Mouse (Mus musculus): ENCODE results near the gene Dgkb. TPM values are rescaled to one million over a fixed set of nuclear protein-coding genes. Genes with fewer than 3 reads are reported as not detected.

The Dgkb gene
- total RNA-seq (2021), result 10 to 100 TPM; 75.8 to 85.5 TPM
- long read RNA-seq, full-length matches to known transcripts, result 4 of 22 reads
- long read RNA-seq, partial matches to known transcripts, result 7 of 22 reads
- long read RNA-seq, other reads (novel, unspliced or antisense), result 11 of 22 reads

- DNase-seq (ENCODE audit: low spot score in 2 of 2), result no peak
Measured at GRCm38 (mm10) chr12:37817426-37817825, at the start of gene Dgkb. Gene Dgkb, plus strand, starts transcription at chr12:37817726.

DNA sequence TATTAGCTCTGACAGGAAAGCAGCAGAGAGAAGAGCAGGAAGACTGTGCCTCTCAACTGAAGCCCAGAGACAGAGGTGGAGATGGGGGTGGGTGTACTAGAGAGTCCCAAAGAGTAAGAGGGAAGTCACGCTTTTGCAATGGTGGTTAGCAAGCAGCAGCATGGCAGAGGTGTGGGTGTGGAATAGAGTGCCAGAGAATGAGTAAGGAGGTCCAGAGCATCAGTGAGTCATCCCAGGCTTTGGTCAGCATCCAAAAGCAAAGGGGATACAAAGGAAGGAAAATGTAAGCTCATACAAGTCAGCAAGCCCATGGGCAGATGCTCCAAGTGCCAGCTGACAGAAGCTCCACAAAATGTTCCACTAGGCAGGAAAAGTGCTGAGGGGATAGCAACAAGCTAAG is 47.7 kb upstream of the Dgkb start:
- DNase-seq (ENCODE audit: low spot score in 2 of 2), result no peak

- DNase-seq (ENCODE audit: low spot score in 2 of 2), result peak; percentile 30 to 55
Measured at GRCm38 (mm10) chr12:37773681-37774357, 43.7 kb upstream of the Dgkb start.

GRCm38 (mm10) chr12:37774591-37774990 is 42.9 kb upstream of the Dgkb start:
- DNase-seq (ENCODE audit: low spot score in 2 of 2), result no peak

DNA sequence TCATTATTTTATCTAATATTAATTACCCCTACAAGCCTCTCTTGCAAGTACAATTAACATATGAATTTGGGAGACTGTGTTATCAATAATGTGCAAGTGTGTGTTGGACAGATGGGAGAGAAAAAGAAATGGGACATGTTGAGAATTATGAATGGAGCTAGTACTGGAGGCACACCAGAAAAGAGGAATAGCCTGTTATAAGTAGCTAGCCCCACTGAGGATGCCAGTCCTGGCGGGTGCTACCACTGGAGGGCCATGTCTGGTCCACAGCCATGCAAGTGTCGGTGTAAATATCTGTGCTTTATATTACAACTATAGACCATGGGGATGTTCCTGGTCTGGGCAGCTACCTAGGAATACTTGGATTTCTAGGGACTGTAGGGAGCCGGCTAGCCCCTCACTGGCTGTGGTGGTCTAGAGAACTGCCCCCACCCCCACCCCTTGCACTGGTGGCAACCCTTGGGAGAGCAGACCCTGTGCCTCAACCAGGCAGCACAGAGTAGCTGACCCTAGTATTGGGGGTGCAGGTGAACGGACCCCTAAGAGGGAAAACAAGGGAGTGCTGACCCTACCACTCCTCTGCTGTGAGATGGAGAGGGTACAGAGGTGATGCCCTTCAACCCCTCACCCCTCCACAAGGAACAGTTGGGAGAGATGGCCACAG is 21.1 kb upstream of the Dgkb start:
- no peak for DNase-seq (ENCODE audit: low spot score in 2 of 2)

DNA sequence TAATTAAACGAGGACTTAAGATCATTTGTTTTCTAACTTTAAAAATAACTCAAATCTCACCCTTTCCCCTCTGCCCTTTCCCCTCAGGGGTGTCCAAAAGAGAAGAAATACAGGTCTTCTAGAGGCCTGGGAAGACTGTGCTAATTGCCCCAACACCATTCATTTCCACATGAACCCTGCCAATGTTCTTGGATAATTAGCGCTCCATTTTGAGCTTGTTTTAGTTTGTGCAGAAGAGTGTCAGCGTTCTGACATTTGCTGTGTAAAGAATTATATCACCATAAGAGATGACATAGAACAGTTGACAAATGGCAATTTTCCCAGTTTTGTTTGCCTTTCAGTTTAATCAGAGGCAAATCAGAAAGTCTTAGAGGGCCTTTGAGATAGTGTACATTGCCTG is 3.4 kb upstream of the Dgkb start:
- DNase-seq (ENCODE audit: low spot score in 2 of 2), result no peak

GRCm38 (mm10) chr12:37821052-37821810 is 3.7 kb downstream of the Dgkb start:
- DNase-seq (ENCODE audit: low spot score in 2 of 2), result peak in 1 of 2 experiments; percentile 19

GRCm38 (mm10) chr12:37880042-37881017 is 62.8 kb downstream of the Dgkb start:
- DNase-seq (ENCODE audit: low spot score in 2 of 2), result peak; percentile 61 to 68

DNA sequence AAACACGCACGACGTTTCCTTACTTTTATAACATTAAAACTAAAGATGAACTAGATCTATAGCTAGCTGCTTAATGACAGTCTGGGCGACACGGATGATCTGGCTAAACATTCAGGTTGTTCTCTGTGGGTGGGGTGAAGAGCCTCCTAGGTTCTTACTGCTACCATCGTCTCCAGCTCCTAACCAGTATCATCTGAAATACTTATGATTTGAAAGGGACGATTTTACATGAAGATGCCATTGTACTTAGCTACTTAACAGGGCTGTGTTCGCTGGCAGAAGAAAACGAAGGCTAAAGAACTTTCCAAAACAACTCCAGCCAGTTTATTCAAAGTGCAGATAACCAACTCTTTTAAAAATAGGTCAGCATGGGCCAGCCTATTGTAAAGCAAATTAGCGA is 63.9 kb downstream of the Dgkb start:
- peak in 1 of 2 experiments; percentile 8 for DNase-seq (ENCODE audit: low spot score in 2 of 2)

DNA sequence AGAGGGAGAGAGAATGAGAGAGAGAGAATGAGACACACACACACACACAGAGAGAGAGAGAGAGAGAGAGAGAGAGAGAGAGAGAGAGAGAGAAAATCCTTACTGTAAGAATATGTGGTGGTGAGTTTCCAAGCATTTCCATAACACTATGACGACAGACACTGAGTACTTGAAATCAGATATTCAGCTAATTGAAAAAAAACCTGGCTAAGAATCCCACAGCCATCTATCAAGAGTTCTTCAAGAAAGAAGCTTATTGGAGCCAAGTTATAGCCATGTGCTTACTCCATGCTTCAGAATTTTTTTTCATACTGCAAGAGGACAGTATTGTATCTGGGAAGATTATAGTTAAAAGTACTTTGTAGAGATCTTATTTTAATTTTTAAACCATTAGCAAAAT is 65.3 kb downstream of the Dgkb start:
- DNase-seq (ENCODE audit: low spot score in 2 of 2), result no peak

DNA sequence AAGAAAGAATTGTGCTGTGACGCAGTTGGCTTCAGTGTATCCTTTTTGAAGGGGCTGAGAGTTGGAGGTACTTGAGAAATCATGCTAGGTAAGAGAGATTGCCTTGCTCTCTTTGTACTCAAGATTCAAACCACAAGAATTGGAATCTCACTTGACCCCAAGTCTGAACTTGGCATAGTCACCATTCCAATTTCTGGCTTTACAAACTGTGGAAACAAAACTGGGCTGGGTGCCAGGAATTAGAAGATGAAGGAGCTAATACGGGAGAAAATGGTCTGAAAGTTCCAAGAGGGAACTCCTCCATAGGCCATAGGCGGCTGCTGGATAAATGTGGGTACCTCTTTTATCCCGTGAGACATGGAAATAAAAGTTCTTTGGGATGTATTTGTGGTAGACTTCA is 66.3 kb downstream of the Dgkb start:
- DNase-seq (ENCODE audit: low spot score in 2 of 2), result no peak

- no peak for DNase-seq (ENCODE audit: low spot score in 2 of 2)
Measured at GRCm38 (mm10) chr12:37888591-37888990, 71.1 kb downstream of the Dgkb start.

- no peak for DNase-seq (ENCODE audit: low spot score in 2 of 2)
Measured at GRCm38 (mm10) chr12:37889431-37889830, 71.9 kb downstream of the Dgkb start.

- DNase-seq (ENCODE audit: low spot score in 2 of 2), result no peak
Measured at GRCm38 (mm10) chr12:37891336-37891735, 73.8 kb downstream of the Dgkb start.

DNA sequence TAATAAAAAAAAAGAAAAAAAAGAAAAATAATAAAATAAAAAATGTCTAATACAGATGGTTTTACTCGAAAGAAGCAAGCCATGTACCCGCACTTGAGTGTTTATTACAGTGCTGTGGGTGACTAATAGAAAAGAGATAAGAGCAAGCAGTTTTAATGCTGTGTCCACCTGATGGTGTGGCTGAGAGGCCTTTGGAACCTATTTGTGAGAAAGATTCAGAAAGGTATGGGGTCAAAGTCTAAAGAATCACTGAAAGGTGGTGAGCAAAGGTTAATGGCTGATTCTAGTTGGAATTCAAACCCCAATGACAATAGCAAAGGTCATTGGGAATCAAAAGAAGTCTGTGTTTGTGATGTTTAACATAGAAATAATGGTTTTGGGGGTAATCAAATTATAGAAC is 124.6 kb downstream of the Dgkb start:
- DNase-seq (ENCODE audit: low spot score in 2 of 2), result no peak

DNA sequence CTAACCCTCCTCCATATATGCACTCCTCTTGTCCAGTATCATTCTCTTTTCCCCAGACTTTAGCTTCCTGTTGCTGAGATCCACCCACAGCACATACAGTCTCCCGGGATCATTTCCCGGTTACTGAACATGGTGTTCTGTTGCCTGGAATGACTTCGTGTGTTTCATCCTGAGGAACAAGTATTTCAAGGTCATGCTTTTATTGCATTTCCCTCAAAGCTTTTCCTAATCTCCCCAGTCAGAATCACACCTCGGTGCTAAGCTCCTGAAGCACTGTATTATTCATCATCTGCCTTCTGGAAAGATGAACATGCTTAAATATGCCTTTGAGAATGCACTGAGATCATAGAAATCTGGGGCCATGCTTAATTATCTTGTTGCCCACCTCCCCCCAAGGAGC is 138.7 kb downstream of the Dgkb start:
- DNase-seq (ENCODE audit: low spot score in 2 of 2), result no peak

DNA sequence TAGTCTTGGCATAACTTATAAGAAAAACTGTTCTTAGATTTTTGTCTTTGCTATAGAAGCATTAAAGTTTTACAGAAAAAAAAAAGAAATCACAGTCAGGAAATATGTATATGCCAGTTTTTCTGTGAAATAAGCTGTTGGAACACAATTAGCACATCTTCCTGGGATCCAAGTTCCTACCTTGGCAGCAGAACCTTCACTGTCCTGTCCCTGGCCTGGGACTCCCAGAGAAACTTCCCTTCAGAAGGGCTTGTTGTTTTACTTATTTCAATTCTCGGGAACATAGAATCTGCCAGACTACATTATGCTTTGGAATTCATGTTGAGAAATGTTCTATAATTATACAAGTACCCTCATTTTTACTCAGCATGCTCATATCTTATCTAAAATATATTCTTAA is 154.0 kb downstream of the Dgkb start:
- no peak for DNase-seq (ENCODE audit: low spot score in 2 of 2)

GRCm38 (mm10) chr12:37978498-37979187 is 161.1 kb downstream of the Dgkb start:
- DNase-seq (ENCODE audit: low spot score in 2 of 2), result no peak

GRCm38 (mm10) chr12:37985352-37985751 is 167.8 kb downstream of the Dgkb start:
- no peak for DNase-seq (ENCODE audit: low spot score in 2 of 2)

GRCm38 (mm10) chr12:37988066-37988591 is 170.6 kb downstream of the Dgkb start:
- DNase-seq (ENCODE audit: low spot score in 2 of 2), result no peak

Measured in layer of hippocampus, postnatal 10 days (tissue).